Mouse (Mus musculus): ENCODE data around the gene Cnn2. TPM values are rescaled to one million over a fixed set of nuclear protein-coding genes. Genes with fewer than 3 reads are reported as not detected.
A peak's percentile ranks its signal among the peaks of the same experiment; 100 is the strongest.

Gene Cnn2
- total RNA-seq, 2 experiments from 2014 or later = 46.8 to 57.8 TPM

GRCm38 (mm10) chr10:80019471-80020131 is 31.2 kb downstream of the Cnn2 start:
- no peak for DNase-seq

DNA sequence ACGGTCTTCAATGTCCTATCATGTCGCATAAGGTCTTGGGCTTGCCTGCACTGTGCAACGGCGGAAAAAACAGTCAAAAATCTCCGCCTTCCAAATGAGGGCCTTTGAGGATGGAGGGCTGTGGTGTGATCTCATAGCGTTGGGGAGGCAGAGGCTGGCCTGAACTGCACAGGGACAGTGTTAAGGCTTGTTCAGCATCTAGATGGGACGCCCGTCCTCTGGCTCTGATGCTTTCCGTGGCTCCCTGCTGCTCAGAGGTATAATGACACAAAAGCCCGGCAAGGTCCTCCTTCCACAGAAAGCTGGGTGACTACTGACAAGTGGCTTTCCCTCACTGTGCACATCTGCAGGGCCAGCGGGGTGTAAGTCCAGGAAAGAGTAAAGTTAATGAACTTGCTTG is 31.8 kb downstream of the Cnn2 start:
- DNase-seq = no peak

DNA sequence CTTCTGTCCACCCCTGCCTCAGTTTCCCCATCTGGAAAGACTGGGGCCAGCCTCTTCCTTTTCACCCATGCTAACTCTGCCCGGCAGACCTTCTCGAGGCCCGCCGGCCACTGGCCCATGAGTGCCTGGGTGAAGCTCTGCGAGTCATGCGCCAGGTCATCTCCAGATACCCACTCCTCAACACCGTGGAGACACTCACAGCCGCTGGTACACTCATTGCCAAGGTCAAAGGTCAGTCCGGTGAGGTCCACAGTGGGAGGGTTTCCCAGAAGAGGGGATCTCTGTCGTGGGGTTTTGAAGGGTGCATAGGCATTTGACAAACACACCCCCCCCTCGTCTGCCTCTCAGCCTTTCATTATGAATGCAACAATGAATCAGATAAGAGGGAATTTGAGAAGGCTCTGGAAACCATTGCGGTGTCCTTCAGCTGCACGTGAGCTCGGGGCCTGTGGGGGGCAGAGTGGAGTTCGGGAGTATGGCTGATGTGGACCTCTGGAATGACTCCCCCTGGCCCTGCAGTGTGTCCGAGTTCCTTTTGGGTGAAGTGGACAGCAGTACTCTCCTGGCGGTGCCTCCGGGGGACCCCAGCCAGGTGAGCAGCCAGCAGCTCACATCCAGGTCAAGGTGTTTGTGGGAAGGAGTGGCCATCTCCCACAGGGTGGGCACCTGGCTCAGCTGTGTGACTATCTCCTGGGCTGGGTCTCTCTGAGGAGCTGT is 32.4 kb downstream of the Cnn2 start:
- no peak for DNase-seq

GRCm38 (mm10) chr10:80021320-80021641 is 32.9 kb downstream of the Cnn2 start:
- no peak for DNase-seq

- DNase-seq = no peak
Observed at GRCm38 (mm10) chr10:80022164-80022563, 33.8 kb downstream of the Cnn2 start.

- no peak for DNase-seq
Observed at GRCm38 (mm10) chr10:80022806-80023205, 34.4 kb downstream of the Cnn2 start.

DNA sequence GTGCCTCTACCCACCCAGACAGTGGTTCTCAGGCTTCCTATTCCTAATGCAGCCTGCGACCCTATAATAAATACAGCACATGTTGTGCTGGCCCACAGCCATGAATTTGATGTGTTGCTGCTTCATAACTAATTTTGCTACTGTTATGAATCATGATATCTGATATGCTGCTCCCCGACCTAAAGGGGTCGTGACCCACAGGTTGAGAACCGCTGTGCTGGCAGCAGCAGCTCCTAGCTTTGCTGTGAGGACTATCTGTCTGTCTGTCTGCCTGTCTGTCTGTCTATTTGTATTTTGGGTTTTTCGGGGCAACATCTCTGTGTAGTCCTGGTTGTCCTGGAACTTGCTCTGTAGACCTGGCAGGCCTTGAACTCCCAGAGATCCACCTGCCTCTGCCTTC is 35.4 kb downstream of the Cnn2 start:
- DNase-seq = no peak

DNA sequence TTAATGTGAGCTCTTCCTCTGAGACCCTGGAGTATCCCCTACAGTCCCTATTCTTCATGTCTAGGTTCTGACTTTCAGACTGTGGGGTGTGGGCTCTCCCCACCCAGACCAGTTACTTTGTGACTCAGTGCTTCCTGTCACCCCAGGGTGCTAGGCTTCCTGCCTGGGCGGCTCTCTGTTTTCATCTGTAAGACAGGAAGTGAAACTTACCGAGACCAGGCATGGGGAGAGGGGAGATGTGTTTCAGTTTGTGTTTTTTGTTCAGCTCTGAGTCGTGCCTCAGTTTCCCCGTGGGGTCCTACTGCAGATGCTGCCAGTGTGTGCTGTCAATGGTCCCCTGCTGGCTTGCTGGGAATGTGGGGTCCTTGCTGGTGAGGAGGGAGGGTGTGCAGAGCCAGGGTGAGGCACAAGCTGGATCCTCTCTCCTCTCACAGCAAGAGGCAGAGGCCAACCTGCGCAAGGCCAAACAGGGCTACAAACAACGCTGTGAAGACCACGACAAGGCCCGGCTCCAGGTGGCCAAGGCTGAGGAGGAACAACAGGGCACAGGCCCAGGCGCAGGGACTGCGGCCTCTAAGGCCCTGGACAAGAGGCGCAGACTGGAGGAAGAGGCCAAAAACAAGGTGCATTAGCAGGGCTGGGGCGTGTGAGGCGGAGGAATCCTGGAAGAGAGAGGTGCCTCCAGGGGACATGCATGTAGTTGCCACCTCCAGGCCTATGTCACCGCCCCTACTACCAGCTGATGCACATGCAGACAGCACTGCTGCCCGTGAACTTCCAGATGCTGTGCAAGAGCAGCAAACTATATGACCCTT is 36.1 kb downstream of the Cnn2 start:
- DNase-seq = no peak

DNA sequence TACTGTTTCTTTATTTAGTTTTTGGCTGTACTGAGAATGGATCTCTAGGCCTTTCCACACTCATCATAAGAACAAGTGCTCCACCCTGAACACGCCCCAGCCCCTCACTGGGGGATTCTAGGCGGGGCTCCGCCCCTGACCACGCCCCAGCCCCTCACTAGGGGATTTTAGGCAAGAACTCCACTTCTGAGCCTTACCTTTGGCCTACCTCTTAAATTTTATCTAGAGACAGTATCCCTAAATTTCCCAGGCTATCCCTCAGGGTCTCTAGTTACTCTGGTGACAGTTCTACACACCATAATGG is 36.6 kb downstream of the Cnn2 start:
- no peak for DNase-seq

DNA sequence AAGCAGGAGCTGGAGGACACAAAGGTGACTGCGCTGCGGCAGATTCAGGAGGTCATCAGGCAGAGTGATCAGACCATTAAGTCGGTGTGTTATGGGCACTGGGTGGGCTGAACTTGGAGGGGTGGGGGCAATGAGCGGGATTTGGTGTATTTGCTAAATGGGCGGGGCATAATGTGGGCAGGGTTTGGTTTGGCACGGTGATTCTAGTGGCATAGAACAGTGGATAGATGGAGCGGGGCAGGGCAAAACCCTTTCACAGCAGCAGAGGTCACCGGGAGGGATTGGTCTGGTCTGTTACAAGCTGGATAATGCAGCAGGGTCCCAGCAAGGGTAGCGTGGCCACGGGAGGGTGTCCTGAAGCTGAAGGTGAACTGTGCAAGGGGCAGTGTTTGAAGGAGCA is 37.1 kb downstream of the Cnn2 start:
- DNase-seq = no peak

DNA sequence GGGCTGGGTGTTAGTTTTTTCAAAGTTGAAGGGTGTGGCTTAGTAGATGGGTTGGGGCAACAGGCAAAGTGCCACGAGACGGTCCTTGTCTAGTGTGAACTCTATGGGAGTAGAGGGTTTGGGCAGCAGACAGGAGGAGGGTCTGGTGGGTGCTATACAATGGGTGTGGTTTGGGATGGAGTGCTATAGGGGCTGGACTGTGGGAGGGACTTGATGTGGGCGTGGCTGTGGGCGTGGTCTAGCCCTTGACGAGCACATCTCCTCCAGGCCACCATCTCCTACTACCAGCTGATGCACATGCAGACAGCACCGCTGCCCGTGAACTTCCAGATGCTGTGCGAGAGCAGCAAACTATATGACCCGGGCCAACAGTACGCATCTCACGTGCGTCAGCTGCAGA is 37.5 kb downstream of the Cnn2 start:
- DNase-seq = no peak

DNA sequence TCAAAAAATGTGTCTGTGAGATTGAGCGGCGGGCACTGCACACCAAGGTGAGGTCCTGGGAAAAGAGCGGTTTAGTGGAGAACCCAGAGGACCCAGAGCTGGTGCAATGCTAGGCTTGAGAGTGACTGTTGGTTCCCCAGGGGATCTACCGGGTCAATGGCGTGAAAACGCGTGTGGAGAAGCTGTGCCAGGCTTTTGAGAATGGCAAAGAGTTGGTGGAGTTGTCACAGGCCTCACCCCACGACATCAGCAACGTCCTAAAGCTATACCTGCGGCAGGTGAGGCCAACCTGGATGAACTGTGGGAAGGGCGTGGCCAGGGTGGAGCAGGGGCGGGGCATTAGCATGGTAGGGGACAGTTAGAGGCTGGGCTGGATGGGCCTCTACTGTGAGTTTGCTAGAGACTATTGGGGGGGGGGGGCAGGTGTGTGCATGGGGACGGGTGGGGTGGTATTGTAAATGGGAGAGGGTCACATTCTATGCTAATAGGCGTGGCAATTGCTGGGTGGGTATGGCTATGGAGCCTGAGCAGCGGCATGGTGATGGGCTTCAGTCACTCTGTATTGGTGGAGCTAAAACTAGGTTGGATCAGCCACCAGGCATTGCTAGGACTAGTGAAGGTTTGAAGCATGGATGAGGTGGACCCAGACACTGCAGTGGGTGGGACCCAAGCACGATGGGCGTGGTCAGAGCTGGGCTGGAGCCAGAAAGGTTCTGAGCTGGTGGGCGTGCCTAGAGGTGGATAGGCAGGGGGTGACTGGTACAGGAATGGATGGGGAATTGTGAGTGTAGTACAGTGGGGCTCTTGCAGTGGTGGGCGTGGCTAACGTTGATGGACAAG is 39.5 kb downstream of the Cnn2 start:
- no peak for DNase-seq

- DNase-seq = no peak
Observed at GRCm38 (mm10) chr10:80028521-80028846, 40.1 kb downstream of the Cnn2 start.

DNA sequence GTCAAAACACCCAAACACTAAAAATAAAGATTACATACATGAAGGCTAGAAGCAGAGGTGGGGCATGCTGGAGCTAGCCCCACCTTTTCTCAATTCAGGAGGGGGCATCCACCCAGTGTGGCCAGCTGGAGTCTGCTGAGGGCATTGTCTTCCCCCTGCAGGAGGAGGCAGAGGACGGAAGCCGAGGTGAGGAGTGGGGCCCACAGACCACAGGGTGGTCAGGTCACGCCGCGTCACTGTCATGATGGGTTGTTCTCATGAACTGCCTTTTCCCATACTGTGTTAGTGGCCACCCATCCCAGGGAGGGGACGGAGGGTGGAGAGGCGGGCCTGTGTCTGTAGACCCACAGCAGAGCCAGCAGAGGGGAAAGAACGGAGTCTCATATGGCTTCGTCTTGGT is 41.8 kb downstream of the Cnn2 start:
- no peak for DNase-seq

- no peak for DNase-seq
Observed at GRCm38 (mm10) chr10:80030736-80031135, 42.4 kb downstream of the Cnn2 start.

DNA sequence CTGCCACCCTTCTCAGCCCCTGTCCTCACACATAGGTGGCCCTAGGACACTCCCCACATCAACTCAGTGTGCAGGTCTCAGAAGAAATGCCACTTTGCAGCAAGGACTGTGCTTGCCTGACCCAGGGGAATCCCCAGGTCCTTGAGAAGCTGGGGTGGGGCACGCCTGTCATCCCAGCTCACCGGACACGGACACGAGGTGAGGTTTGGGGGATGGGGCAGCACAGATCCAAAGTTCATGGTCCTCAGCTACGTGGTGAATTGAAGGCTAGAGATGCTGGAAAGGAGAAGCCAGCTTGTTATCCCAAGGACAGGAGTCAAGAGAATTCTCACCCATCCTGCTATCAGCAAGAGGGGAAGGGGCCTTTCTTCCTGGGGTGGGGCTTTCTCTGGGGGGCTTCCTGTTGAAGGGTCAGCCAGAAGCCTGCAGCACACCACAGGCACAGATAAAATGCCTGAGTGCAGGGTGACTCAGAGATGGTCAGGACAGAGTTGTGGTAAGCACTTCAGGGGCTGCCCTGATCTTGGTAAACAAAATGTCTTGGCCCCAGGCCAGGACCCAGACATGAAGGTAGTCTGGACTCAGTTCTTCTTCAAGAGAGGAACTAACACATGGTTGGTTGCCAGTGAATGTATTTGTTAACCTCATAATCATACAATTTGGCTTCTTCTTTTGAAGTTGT is 44.6 kb downstream of the Cnn2 start:
- peak; percentile 79 for DNase-seq

GRCm38 (mm10) chr10:80033511-80034391 is 45.4 kb downstream of the Cnn2 start:
- DNase-seq = peak; percentile 57

- no peak for DNase-seq
Observed at GRCm38 (mm10) chr10:80035148-80035547, 46.8 kb downstream of the Cnn2 start.

- DNase-seq = no peak
Observed at GRCm38 (mm10) chr10:80035686-80036085, 47.3 kb downstream of the Cnn2 start.

DNA sequence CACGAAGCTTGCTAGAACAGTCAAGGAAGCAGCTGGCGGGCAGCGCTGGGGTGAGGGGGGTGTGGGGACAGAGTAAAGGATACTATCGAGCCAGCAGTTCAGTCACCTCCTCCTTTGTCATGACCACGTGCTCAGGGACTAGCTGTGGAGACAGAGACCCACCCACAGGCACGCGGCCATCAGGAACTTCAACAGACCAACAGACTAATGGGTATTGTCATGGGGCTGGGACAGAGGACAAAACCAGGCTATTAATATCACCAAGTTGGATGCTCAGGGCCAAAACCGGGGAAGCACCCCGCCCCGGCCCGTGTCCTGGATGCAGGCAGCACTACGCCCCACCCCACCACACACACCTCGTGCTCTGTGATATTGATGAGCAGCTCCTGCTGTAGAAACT is 48.4 kb downstream of the Cnn2 start:
- DNase-seq = no peak

DNA sequence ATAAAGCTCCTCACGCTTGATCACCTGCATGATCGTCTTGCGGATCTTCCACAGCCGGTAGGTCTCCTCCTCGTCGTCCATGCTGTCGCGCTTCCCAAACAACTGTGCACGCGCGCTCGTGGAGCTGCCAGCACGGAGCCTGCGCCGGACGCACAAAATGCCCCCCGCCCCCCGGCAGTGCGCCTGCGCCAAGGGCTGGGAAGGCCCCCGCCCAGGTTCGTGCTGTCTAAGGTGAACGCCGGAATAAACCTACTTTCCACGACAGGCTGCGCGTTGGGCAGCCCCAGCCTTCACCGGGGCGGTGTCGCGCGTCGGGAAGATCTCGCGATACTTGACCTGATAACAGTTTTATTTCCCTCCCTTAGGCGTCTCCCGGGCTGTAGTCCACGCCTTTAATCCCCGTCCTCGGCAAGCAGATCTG is 51.2 kb downstream of the Cnn2 start, which contains the start of gene Polr2e:
Polr2e (minus strand) TSS at position 237 of the 421 bp plus-strand sequence.
- DNase-seq = peak; percentile 98

Measured in adrenal gland, postnatal 10 days (tissue).